Mouse (Mus musculus) brain, embryonic 14.5 days (tissue): Measurements from ENCODE around the gene Snrnp48.

ENCODE experiments used
- CTCF ChIP-seq: fragments of 200-500 bp; IDR thresholded peaks from 2 replicates; pipeline ENCODE4 v1.5.1; 2012; ENCODE audit warnings: inconsistent platforms, mild to moderate bottlenecking, moderate library complexity, borderline replicate concordance; ENCODE audit not compliant: insufficient read depth, insufficient read length; ENCODE audit errors: extremely low read depth
- POLR2A ChIP-seq: fragments of 200-500 bp; IDR thresholded peaks from 2 replicates; pipeline ENCODE4 v1.6.1; 2012; ENCODE audit warnings: mild to moderate bottlenecking, inconsistent platforms, borderline replicate concordance; ENCODE audit not compliant: poor library complexity, insufficient read depth, insufficient read length, severe bottlenecking; ENCODE audit errors: extremely low read depth

DNA sequence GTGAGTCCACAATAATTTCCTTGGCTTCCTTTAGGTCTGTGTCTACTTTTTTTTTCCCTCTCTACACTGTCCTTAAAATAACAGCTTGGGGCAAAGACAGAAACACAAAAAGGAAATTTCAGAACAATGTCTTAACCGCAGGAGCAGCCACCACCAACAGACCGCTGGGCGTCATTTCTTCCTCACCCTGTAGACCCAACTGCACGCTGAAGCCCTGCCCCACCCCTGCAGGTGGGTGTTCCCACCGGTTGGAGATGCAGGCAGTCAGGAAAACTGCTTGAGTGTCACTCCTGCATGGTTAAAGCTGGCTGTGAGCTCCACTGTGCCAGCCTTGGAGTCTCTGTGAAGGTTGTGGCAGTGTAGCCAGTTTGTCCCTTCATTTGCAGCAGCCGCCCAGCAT is 47.1 kb upstream of the Snrnp48 start:
- TF ChIP-seq CTCF (no peak), POLR2A (no peak)
